Mouse (Mus musculus): ENCODE data around the gene Gm11020.
A peak's percentile ranks its signal among the peaks of the same experiment; 100 is the strongest.

Gm11020 gene

DNA sequence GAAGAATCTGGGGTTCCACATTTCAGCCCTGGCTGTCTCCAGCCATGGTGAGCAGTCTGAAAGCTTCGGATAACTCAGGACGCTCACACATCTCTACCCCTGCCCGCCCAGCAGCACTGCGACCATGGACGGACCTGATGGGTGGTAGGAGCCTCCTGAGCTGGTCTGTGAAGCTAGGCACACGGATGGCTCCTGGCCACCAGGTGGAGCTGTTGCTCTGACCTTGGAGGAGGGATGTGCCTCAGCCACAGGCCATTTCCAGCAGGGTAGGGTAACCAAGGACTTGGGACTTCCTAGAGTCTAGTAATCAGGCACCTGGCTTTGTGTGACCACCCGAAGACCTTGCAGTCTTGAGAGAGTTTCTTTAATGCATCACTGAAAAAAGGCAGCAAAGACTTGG, 22.6 kb downstream of the Gm11020 start:
- DNase-seq = peak; percentile 58 to 68

GRCm38 (mm10) chr8:104344622-104345021, 23.3 kb downstream of the Gm11020 start:
- no peak for DNase-seq

- no peak for DNase-seq
These were observed 25.3 kb downstream of the Gm11020 start for GRCm38 (mm10) chr8:104346706-104347105.

DNA sequence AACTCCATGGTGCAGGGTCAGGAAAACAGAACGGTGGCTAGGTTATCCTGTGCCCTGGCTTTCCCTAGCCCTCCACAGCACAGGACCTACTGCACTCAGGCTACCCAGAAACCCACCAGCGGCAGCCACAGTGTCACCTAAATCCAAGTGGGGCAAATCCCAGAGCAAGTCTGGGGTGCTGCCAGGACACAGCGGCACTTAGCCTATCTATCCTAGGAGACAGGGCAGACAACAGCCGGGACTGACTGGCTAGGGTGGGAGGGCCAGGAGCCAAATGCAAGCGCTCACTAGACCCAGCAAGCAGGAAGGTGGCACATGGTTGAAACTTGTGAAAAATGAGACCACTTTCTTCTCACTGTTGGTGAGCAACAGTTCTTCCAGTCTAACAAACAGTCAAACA, 27.6 kb downstream of the Gm11020 start:
- no peak for DNase-seq

GRCm38 (mm10) chr8:104350047-104350446, 28.7 kb downstream of the Gm11020 start:
- DNase-seq = no peak

- no peak for DNase-seq
These were observed 31.8 kb downstream of the Gm11020 start for GRCm38 (mm10) chr8:104353186-104353585.

DNA sequence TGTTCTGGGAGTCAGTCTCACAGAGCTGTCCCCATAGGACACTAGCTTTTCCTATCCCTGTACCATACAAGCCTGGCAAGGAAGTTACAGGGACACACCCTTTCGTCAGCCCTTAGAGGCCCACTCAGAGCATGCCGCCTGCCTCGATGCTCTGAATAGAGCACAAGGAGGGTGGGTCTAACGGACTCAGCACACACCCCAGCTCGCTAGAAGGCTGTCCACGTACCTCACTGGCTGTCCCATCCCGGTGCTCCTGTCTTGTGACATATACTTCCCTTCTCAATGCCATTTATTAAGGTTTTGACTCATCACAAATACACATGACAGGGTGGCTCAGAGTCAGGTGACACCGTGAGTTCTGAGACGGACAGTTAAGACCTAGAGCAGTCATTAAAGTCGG, 33.1 kb downstream of the Gm11020 start:
- no peak for DNase-seq

- DNase-seq = no peak
These were observed 37.3 kb downstream of the Gm11020 start for GRCm38 (mm10) chr8:104358637-104359036.

GRCm38 (mm10) chr8:104359778-104360456, 38.5 kb downstream of the Gm11020 start:
- DNase-seq = no peak

DNA sequence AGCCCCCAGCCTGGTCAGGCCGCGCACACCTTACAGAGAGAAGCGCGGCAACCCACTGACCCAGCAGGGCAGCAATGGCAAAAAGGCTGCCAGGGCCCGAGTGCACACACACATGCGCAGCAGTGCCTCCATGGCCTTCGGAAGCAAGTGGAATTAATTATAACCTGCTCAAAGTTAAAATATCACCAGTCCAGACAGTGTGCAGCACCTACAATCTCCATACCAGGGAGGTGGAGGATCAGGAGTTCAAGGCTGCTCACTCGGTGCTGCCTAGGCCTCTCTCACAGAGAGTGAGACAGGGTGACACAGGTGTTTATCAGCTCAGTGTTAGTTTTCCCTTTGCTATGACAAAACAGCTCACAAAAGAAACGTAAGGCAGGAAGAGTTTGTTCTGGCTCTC, 44.3 kb downstream of the Gm11020 start:
- no peak for DNase-seq

- no peak for DNase-seq
These were observed 46.0 kb downstream of the Gm11020 start for GRCm38 (mm10) chr8:104367398-104367797.

- DNase-seq = no peak
These were observed 48.2 kb downstream of the Gm11020 start for GRCm38 (mm10) chr8:104369591-104369990.

DNA sequence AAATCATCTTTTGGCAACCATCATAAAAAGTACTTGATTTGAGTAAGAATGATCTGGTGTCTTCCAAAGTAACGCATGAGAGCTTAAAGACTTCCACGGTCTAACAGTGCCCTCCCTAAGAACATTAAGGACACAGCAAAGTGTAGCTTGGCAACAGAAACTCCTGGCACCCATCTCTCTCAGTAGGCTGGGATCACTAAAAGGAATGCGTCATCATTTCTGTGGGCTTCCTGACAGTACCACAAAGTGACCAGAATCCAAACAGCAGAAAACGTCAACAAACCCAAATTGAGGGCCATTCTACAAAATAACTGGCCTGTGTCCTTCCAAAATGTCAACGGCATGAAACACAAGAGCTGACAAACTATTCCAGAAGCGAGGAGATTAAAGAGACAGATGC, 48.7 kb downstream of the Gm11020 start:
- DNase-seq = no peak

DNA sequence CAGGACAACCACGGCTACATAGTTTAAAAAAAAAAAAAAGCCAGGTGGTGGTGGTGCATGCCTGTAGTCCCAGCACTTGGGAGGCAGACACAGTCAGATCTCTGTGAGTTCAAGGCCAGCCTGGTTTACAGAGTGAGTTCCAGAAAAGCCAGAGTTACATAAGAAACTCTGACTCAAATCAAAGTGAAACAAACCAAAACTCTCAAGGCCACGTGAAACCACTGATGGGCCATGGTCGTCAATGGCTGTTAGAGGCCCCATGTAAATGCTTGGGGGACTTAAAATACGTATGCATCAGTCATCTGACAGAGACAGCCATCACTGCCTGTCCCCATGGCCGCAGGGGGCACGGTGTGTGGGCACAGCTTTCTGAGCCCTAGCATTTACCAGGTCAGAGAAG, 49.8 kb downstream of the Gm11020 start:
- DNase-seq = no peak

Measured in thymus, adult 18-20 months (tissue).